Mouse (Mus musculus) sigmoid colon, adult 10 weeks (tissue): Measurements from ENCODE around the gene Sp110. TPM values are rescaled to one million over a fixed set of nuclear protein-coding genes. Genes with fewer than 3 reads are reported as not detected.

Source experiments
- polyA plus RNA-seq: library from polyadenylated mRNA; stranded (reverse); fragments of 350-450 nt; fragmentation: Illumina TruSeq; extraction: RNeasy Lipid Tissue Mini Kit (QIAGEN cat#74804); gene quantifications from one replicate; pipeline ENCODE4 v1.2.3, GENCODE M21; 2014; ENCODE audit warnings: low read depth, low replicate concordance

The Sp110 gene
- polyA plus RNA-seq, result 10.3 TPM

DNA sequence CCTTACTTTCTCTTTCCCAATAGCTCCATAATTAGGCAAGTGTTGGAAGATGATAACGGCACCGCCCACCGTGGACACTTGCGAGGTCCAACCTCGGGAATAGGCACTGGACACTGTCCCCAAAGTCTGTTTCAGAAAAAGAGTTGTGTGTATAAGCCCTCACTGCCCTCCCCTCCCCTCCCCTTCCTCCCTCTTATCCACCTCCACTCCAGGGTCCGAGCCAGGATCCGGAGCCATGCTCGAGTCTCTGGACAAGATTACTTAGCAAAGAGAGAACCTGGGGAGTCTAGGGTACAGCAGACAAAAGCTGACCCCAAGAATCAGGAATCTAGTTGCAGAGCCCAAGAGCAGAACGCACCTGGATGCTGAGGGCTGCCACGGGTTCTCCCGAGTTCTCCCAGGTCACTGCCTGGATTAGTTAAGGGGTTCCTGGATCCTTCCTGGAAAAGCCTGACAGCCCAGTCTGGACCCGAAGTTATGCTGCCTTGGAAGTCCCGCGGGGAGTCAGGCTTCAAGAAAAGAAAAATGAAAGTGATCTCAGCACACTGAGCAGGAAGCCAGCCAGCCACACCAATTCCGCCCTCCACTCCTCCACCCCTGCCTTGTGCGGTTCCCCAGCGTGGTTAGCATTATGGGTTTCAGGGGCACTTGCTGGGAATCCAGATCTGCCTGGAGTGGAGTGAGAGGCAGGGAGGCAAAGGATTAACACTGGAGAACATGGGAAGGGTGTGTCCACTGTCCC, at the start of gene Sp110:
Gene Sp110 (minus strand): TSS at position 547 of the 742 bp plus-strand sequence.

GRCm38 (mm10) chr1:85600078-85600477, 1.5 kb upstream of the Sp110 start, which contains the start of gene Sp140:
Sp140 (plus strand) TSS chr1:85600378.

GRCm38 (mm10) chr1:85575376-85575775, 23.2 kb downstream of the Sp110 start, which contains the start of gene G530012D18Rik:
G530012D18Rik (plus strand) TSS chr1:85575676.

Other genes with a start within 250 kb of the Sp110 start
- not detected for gene G530012D18Rik, start 23.1 kb downstream of the Sp110 start, polyA plus RNA-seq
- 18.9 TPM for gene Sp140, start 1.6 kb upstream of the Sp110 start, polyA plus RNA-seq
- gene Sp100, start 51.2 kb upstream of the Sp110 start, polyA plus RNA-seq, result 86.2 TPM
- gene A630001G21Rik, start 179.8 kb upstream of the Sp110 start, polyA plus RNA-seq, result 12.4 TPM
- gene Cab39, start 194.6 kb upstream of the Sp110 start, polyA plus RNA-seq, result 443 TPM